Mouse (Mus musculus) adrenal gland, adult (tissue): ENCODE results near the gene Thap4.
"Not testable (repeated sequence)": the region's sequence is repeated elsewhere in the genome, so short reads cannot be mapped to it uniquely, and the experiment has no call there.

Source experiments
- DNase-seq, 2 experiments: peaks; one replicate each; pipeline ENCODE4 v3.0.0; 2022 to 2023; ENCODE audit warnings: low spot score in 1 of 2; ENCODE audit not compliant: inconsistent age in 2 of 2

Thap4 gene

GRCm38 (mm10) chr1:93692773-93693172 lies 61.9 kb downstream of the Thap4 start:
- no peak for DNase-seq

GRCm38 (mm10) chr1:93691786-93692357 lies 62.8 kb downstream of the Thap4 start:
- no peak for DNase-seq

GRCm38 (mm10) chr1:93691106-93691505 lies 63.6 kb downstream of the Thap4 start:
- DNase-seq: no peak

GRCm38 (mm10) chr1:93689901-93690496 lies 64.7 kb downstream of the Thap4 start:
- no peak for DNase-seq

GRCm38 (mm10) chr1:93688154-93688553 lies 66.5 kb downstream of the Thap4 start:
- DNase-seq: peak in 1 of 2 experiments; percentile 47

GRCm38 (mm10) chr1:93686961-93687320 lies 67.7 kb downstream of the Thap4 start:
- DNase-seq: no peak

GRCm38 (mm10) chr1:93686245-93686960 lies 68.3 kb downstream of the Thap4 start:
- DNase-seq: peak; percentile 62 to 84

GRCm38 (mm10) chr1:93685401-93686244 lies 69.0 kb downstream of the Thap4 start, which contains the start of gene Bok:
Gene Bok (plus strand): TSS chr1:93685660.
- peak; percentile 86 to 93 for DNase-seq

- DNase-seq: peak; percentile 40 to 67
Measured at GRCm38 (mm10) chr1:93679889-93680568, 74.6 kb downstream of the Thap4 start.

GRCm38 (mm10) chr1:93678386-93678785 lies 76.3 kb downstream of the Thap4 start:
- DNase-seq: peak; percentile 38 to 76

- no peak for DNase-seq
Measured at GRCm38 (mm10) chr1:93672682-93673081, 82.0 kb downstream of the Thap4 start.

- no peak for DNase-seq
Measured at GRCm38 (mm10) chr1:93669941-93670340, 84.7 kb downstream of the Thap4 start.

GRCm38 (mm10) chr1:93668791-93669548 lies 85.7 kb downstream of the Thap4 start:
- peak; percentile 89 to 94 for DNase-seq

GRCm38 (mm10) chr1:93667760-93668400 lies 86.8 kb downstream of the Thap4 start:
- DNase-seq: peak; percentile 80 to 88

GRCm38 (mm10) chr1:93658559-93658958 lies 96.1 kb downstream of the Thap4 start, which contains the start of gene Stk25:
Gene Stk25 (minus strand): TSS chr1:93658659.
- DNase-seq: not testable (repeated sequence)

GRCm38 (mm10) chr1:93657025-93657360 lies 97.7 kb downstream of the Thap4 start:
- no peak for DNase-seq

- no peak for DNase-seq
Measured at GRCm38 (mm10) chr1:93656325-93657024, 98.2 kb downstream of the Thap4 start.

GRCm38 (mm10) chr1:93654798-93655197 lies 99.9 kb downstream of the Thap4 start:
- DNase-seq: no peak

GRCm38 (mm10) chr1:93654275-93654674 lies 100.4 kb downstream of the Thap4 start:
- DNase-seq: no peak
